Mouse (Mus musculus) thymus, adult 2 months (tissue): ENCODE data around the gene Gpd1l.
A peak's percentile ranks its signal among the peaks of the same experiment; 100 is the strongest.

Source experiments
- CTCF ChIP-seq: fragments of 200-500 bp; IDR thresholded peaks from 2 replicates; pipeline ENCODE4 v1.5.1; 2012; ENCODE audit warnings: mild to moderate bottlenecking, control low read depth, low read length, moderate library complexity, borderline replicate concordance; ENCODE audit not compliant: control insufficient read depth, poor library complexity, insufficient read depth; ENCODE audit errors: extremely low read depth
- POLR2A ChIP-seq: fragments of 200-500 bp; IDR thresholded peaks from 2 replicates; pipeline ENCODE4 v1.6.1; 2012; ENCODE audit warnings: mild to moderate bottlenecking, low read length, control low read depth, moderate library complexity; ENCODE audit not compliant: control insufficient read depth, poor library complexity, insufficient read depth; ENCODE audit errors: extremely low read depth

DNA sequence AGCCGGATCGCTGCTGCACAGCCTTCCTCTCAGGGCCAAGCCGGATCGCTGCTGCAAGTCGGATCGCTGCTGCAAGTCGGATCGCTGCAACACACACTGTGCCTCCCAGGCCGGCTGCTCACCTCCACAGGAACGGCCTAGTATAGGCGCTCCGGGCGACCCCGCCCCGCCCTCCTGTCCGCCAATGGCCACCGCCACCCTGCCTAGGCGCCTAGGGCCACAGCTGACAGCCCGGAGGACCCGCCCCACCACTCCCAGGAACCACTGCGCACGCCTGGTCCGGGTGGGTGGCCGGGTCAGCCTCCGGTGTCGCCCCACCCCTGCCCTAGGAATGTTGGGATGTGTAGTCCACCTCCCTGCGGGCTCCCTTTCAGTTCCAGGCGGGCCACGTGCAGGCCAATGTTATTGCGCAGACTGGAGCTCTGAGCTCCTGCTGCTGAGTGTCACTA lies at the start of gene Gpd1l:
- TF ChIP-seq CTCF (peak; percentile 57; the same call in 1 of the 2 replicates), POLR2A (peak; percentile 71)
